Mouse (Mus musculus) adipocyte (in vitro differentiated cells): ENCODE measurements around the gene Helb.
"Not testable (repeated sequence)": the region's sequence is repeated elsewhere in the genome, so short reads cannot be mapped to it uniquely, and the experiment has no call there.

Experiments used
- DNase-seq: peaks from one replicate; pipeline ENCODE4 v3.0.0-alpha.2; 2016; ENCODE audit warnings: low spot score

The Helb gene

GRCm38 (mm10) chr10:120112507-120113396 is at the start of gene Helb:
Gene Helb (minus strand): TSS chr10:120112987.
- DNase-seq: peak; percentile 95

GRCm38 (mm10) chr10:120160533-120160932 is 47.7 kb upstream of the Helb start:
- no peak for DNase-seq

- DNase-seq: no peak
Measured at GRCm38 (mm10) chr10:120153911-120154310, 41.1 kb upstream of the Helb start.

- DNase-seq: no peak
Measured at GRCm38 (mm10) chr10:120151672-120152071, 38.9 kb upstream of the Helb start.

- DNase-seq: no peak
Measured at GRCm38 (mm10) chr10:120140916-120141516, 28.2 kb upstream of the Helb start.

GRCm38 (mm10) chr10:120140193-120140592 is 27.4 kb upstream of the Helb start:
- no peak for DNase-seq

- no peak for DNase-seq
Measured at GRCm38 (mm10) chr10:120136020-120136562, 23.3 kb upstream of the Helb start.

GRCm38 (mm10) chr10:120133697-120134096 is 20.9 kb upstream of the Helb start:
- no peak for DNase-seq

GRCm38 (mm10) chr10:120130621-120131020 is 17.8 kb upstream of the Helb start:
- no peak for DNase-seq

- DNase-seq: no peak
Measured at GRCm38 (mm10) chr10:120128601-120129277, 16.0 kb upstream of the Helb start.

- no peak for DNase-seq
Measured at GRCm38 (mm10) chr10:120125465-120125857, 12.7 kb upstream of the Helb start.

GRCm38 (mm10) chr10:120124801-120125464 is 12.1 kb upstream of the Helb start:
- peak; percentile 91 for DNase-seq

GRCm38 (mm10) chr10:120123721-120124120 is 10.9 kb upstream of the Helb start:
- no peak for DNase-seq

GRCm38 (mm10) chr10:120115249-120115648 is 2.5 kb upstream of the Helb start:
- DNase-seq: peak; percentile 32

- no peak for DNase-seq
Measured at GRCm38 (mm10) chr10:120114493-120114892, 1.7 kb upstream of the Helb start.

- DNase-seq: no peak
Measured at GRCm38 (mm10) chr10:120113980-120114379, 1.2 kb upstream of the Helb start.

- not testable (repeated sequence) for DNase-seq
Measured at GRCm38 (mm10) chr10:120113482-120113881, 695 bp upstream of the Helb start.

GRCm38 (mm10) chr10:120111691-120112319 is 982 bp downstream of the Helb start:
- DNase-seq: no peak

GRCm38 (mm10) chr10:120100806-120101205 is 12.0 kb downstream of the Helb start:
- no peak for DNase-seq

- DNase-seq: no peak
Measured at GRCm38 (mm10) chr10:120097564-120097963, 15.2 kb downstream of the Helb start.

GRCm38 (mm10) chr10:120095716-120096115 is 17.1 kb downstream of the Helb start:
- no peak for DNase-seq
